Mouse (Mus musculus) embryo, embryonic 11.5 days (tissue): Measurements from ENCODE around the gene Hltf.
"Not testable (repeated sequence)": the region's sequence is repeated elsewhere in the genome, so short reads cannot be mapped to it uniquely, and the experiment has no call there.

ENCODE experiments used
- DNase-seq: peaks from one replicate; pipeline ENCODE4 v3.0.0-alpha.2; 2012; ENCODE audit warnings: low read depth, low spot score

Gene Hltf

DNA sequence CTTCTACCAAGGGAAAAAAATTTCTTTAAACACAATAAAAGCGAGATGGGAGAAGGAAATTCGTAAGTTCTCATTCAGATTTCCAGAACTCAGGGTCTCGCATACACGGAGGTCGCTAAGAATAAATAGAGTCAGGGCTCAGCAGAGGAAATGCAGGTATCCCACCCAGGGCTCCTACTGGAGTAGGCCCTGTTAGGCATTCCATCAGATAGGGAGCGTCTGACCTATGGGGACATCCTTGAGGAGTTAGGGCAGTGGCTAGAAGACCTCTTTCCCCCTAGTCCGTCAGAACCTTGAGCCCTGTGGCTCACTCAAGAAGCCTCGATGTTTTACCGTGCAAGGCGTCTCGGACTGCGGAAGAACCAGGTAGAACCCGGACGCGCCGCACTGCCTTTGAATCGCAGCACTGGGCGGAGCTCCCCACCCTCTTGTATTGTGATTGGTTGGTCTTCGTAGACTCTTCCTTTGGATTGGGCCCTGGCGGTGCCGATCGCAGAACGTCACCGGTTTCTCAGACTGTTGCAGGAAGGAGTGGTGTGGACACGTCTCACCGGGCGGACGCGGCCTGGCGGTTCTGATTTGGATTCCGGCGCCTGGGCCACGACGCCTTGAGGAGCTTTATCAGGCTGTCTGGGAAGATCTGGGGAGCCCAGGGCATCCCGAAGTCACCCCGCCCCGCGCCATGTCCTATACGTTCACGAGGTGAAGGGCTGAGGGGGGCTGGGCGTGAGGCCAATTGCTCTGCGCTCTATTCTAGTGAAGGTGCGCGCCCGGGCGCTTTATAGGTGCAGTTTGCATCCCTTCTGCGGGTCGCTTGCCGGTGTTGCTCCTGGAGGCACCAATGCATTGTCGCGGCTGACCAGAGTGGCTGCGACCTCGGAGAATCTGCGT, at the start of gene Hltf:
Hltf (plus strand) TSS at position 506 of the 891 bp plus-strand sequence.
- DNase-seq = peak; percentile 83

DNA sequence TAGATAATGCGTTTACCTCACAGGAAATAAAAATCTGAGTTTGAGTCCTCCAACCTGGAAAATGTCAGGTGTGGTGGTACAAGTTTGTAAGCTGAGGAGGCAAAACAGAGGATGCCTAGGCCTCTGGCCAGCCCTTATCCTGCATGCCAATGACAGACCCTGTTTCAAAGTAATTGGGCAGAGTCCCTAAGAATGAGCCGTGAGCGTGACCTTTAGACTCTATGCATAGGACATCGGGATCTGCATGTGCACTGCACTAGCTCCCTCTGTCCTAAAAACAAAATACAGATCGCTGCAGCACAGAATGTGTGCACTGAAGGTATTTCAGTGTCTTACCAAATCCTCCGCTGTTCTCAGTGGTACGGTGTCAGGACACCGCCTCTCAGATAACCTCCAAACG, 47.1 kb upstream of the Hltf start:
- DNase-seq = no peak

DNA sequence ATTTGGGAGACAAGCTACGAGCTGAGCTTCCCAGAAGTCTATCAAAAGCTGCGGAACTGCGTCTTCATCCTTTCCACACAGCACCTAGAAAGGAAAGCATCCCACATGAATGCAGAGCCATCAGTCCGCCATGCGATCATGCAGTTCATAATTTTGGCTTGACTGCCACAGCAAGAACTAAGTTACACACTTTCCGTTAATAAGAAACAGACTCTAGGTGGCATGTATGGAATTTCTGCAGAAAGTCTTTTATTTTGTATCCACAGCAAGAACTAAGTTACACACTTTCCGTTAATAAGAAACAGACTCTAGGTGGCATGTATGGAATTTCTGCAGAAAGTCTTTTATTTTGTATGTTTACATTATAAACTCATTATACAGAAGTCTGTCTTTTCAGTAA, 46.7 kb upstream of the Hltf start:
- not testable (repeated sequence) for DNase-seq

DNA sequence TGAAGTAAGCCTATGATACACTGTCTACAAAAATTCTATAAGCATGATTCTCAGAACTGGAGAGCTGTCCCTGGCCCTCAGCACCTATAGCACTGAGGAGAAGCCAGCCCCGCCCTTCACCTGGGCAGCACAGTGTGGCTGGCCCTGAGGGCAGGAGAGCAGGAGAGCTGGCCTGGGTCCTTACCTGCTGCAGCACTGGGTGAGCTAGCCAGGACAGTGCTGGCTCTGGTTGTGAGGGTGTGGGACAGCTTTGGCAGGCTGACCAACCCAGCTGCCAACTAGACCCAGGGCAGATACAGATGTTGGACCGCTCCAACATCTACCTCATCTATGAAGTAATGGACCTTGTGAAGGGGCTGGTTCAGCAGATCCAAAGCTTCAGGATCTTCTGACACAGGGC, 43.2 kb upstream of the Hltf start:
- DNase-seq = no peak

DNA sequence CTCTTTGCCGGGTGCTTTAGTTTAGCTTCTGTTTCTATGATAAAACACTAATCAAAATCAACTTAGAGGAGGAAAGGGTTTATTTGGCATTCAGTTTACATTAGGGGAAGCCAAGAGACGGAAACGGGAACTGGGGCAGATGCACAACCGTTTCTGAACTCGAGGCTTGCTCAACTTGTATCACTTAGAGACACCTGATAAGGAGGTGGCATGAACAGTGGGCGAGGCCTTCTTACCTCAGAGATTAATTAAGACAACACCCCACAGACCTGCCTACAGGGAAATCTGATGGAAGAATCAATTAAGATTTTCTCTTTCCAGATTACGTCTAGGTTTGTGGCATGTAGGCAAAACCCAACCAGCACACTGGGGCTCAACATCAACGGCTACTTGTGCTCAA, 39.5 kb upstream of the Hltf start:
- no peak for DNase-seq

DNA sequence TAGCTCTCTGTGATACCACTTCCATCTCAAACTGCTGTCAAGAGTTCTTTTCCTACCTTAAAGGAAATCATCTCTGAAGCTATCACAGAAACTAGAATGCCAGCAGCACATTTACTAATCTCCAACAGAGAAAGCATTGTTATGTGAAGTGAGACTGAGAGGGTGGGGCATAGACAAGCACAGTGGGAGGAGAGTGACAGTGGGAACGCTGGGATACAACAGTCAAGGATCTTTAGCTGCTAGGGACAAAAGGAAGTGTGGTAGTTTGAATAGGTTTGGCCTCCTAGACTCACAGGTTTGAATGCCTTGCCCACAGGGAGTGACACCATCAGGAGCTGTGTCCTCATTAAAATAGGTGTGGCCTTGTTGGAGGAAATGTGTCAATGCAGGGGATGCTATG, 33.8 kb upstream of the Hltf start:
- no peak for DNase-seq

DNA sequence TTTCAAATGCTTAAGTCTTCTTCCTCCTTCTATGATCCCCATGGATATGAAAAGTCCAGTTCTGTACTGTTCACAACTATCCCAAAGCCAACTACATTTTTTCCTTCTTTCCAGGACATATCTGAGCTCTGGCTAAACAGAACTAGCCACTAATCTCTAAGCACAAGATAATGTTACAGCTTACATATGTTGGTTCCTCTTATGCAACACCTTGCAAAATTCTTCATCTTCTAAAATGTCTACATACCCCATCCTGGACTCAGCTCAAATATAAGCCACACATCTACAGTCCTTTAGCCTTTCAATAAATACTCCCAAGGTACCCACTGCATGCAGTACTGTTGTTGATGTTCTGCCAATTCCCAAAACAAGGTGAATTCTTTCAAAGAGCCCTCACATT, 31.1 kb upstream of the Hltf start:
- DNase-seq = no peak

DNA sequence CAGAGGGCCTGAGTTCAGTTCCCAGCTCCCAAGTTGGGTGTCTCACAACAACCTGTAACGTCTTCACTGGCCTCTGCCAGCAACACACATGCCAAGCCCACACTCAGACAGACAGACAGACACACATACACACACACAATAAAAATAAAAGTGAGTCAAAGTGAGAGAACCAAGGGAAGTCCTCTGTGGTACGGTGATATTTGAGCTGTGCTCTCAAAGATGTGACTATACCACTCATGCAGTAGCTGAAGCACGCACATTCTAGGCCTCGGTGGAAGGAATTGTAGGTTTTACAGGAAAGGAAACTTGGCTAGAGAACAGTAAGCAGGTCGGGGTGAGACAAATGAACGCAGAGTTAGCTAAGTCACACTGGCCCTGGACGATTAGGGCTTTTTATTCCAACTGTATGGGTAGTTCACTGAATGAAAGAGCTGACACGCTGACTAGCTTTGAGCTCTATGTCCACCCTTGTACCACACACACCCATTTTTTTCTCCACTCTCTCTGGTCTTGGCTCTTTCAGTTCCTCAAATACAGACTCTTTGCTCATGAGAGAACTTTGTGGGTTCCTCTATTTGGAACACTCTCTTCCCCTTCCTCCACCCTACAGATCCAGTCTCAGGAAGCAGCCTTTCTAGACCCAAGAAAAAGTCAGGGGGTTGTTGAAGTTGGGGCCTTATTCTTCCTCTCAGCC, 30.5 kb upstream of the Hltf start:
- no peak for DNase-seq

DNA sequence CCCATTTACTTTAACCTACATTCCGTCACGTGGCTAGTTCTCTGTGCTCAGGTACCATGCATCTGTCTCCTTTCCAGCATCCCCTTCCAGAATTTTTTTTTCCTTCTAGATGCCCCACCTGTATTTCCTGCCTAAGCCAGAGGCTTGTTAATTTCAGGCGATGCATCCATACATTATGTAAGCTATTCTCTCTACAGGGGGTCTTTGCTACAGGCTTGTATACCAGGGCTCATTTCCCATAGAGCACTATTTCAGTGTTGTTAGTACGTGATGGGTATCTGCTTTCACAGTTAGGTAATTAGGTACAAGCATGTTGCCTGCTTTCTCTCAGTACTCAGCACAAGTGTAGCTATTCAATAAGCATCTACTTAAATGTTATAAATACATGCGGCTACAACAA, 29.8 kb upstream of the Hltf start:
- no peak for DNase-seq

DNA sequence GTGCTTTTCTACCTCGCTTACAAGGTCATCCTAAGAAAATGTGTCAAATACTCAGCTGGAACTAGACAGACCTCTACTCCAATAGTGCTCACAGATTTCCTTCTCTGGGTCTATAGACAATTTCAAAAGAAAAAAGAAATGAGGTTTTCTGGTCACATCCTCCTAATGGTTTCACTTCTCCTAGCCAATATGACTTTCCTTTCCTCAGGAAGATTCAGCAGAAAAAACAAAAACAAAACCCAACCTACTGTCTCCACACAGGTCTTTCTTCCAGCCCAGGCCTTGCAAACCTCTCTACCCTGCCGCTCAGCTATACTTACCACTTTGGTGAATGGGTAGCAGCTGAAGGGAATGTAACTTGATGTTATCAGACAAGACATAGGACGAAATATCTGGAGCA, 29.0 kb upstream of the Hltf start:
- DNase-seq = no peak

DNA sequence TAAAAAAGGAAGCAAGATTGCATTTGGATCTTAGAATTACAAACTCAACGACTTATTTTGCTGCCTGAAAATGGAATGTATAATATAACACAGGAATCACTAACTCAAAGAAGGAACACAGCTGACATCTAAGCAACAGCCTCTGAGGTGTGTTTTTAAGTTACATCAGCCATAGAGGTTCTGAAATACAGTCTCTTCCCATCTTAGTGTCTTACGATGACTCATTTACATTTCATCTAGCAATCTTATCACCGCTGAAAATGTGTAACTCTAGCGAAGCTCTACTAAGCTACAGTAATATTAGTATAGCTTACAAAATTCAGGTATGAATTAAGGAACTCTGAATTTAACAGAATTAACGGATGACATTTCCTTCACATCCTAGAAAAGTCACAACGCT, 26.8 kb upstream of the Hltf start:
- DNase-seq = no peak

DNA sequence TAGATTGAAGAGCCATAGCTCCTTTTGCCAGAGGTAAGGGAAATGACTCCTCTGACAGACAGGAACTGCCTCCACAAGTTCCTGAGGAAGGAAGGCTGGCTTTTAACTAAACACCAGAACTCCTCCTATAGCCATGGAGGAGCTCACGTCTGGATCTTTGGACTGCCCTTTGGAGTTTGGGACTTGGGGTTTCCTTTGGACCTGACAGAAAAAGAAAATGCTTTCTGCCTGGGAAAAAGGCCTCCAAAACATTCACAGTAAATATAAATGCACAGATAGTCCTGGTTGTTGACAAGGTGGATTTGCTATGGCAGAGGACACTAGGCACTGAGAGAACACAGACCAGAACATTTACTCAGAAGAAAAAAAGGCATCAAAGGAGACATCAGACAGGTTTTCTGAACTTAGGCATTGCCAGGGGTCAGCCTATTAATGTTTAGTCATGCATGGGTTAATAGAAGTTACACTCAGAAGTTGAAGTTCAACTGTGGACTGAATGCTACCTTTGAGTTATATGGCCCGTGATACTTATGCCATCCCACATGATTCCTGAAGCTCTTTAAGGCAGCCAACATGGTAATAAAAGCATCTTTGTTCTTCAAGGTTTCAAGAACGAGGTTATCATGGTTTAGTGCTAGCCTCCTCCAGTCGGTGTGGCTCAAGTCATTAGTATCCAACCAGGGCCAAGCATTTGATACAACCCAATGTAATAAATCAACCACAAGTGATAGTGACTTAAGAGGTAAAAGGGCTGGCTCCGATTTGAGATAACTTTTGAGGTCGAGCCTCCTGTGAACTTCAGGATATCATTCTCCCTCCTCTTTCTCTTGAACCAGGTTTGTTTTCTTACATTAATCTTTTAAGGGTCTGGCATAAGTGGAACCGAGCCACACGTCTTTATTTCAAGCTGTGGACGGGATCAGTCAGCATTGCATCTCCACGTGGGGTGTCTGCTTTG, 23.6 kb upstream of the Hltf start:
- DNase-seq = no peak

DNA sequence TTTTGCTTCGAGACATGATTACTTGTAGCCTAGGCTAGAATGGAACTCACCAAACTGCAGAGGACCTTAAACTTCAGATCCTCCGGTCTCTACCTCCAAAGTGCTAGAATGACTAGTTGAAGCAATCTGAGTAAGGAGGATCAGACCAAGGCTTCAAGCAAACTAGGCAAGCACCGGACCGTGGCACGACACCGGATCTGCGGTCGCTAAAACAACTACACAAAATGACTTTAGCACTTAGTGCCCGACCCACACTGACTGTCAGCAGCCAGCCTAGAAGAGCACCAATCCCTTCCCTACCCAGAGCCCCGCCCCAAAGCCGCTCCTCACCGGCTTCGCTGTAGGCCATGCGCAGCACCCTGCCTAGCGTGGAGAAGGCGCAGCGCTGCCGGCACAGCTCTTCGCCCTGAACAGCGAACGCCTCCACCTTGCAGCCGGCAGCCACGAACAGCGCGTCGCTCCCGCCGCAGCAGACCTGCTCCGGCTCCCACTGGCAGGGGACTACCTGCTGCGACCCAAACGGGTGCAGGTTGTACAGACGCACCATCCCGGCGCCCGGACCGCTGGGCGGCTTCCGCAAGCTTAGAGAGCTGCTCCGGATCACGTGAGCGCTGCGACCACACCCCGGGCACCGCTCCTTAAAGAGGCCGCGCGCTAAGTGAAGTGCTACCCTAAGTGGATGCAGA, 22.7 kb upstream of the Hltf start, which contains the start of gene Hps3:
Hps3 (minus strand) TSS at position 597 of the 686 bp plus-strand sequence.
- peak; percentile 75 for DNase-seq

DNA sequence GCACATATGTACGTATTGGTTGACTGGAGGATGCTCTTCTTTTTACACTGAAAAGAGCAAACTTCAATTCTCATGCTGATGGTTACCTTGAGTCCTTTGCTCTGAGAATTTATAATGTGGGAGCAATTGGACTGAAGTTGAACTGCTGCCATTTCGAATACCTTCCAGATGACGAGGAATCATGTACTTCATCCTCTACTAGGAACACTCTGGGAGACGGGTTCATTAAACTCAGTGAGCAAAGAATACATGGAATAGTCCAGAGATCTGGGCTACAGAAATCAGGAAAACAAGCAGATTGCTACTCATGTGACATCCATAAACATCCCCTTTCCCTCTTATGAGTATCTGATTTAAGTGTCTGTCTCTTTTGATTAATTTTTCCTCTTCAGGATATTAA, 21.5 kb upstream of the Hltf start:
- DNase-seq = no peak

DNA sequence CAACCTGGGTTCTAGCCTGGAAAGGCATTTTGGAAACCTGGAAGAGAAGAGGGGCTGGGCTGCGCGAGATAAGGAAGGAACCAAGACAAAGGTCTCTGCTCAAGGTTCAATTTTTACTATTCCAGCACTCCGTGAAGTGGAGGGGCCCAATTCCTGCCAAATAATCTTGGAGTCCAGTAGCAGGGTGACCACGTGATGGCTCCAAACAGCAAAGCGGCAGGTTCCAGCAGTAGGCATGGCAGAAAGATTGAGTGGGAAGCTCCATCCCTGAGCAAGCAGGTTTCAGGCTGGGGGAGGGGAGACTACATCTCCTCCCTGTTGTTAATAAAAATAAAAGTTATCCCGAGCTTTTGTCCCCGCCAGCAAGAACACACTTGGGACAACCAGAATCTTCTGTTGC, 16.1 kb upstream of the Hltf start:
- DNase-seq = not testable (repeated sequence)

DNA sequence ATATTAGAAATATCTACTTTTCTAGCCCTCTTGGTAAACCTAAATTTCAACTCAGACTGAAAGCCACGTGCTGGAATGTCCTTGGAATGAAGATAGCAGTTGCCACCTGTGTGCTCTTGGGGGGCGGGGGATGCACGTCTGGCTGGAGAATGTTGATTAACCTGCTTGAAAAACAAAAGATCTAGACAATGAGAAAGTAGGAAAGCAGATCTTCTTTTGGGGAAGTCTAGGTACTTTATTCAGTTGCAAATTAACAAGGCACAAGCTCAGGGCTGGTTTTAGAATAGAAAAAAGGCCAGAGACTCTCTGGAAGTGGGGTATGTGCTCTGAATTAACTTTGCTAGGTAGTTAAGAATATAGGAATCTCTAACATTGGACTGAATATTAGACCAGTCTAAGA, 12.9 kb upstream of the Hltf start:
- not testable (repeated sequence) for DNase-seq

DNA sequence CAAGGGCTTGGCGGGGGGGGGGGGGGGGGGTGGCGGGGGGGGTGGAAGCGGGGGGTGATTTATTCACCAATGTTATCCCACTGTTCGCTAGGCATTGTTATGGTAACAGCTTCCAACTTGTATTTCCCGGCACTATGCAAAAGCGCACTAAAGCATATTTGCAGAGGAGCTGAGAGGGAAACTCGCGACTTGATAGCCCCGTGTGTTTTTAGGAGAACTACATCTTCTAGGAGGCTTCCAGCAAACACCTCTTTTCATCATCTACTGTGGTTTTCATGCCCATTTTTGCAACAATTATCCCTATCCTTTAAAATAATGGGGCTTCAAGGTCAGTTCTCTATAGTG, 558 bp downstream of the Hltf start:
- no peak for DNase-seq

DNA sequence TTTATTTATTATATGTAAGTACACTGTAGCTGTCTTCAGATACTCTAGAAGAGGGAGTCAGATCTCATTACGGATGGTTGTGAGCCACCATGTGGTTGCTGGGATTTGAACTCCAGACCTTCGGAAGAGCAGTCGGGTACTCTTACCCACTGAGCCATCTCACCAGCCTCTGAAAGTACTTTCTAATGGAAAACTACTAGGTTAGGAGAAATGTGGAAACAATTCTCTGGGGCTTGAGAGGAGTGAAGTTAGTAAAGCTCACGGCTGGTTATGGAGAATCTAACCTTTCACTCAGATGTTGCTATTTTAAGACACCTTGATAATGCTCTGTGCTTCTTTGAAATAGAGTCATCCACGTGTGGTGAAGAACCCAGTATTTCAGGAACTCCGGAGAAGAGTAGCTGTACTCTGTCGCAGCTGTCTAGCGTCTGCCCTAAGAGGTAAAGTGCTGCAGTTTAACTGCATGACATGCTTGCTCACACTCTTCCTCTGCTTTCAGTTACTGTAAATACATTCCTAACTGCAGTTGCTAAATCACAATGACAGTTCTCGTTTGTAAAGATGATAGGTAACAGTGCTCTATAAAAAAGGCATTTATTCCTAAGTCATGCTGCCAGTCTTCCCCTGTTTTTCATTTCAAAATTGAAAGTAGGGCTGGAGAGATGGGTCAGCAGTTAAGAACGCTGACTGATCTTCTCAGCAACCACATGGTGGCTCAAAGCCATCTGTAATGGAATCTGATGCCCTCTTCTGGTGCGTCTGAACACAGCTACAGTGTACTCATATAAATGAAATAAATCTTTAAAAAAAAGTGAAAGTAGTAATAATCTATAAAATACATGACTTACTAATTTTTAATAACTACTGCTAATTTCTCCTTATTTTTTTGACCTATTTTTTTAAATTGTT, 18.8 kb downstream of the Hltf start:
- DNase-seq = no peak

DNA sequence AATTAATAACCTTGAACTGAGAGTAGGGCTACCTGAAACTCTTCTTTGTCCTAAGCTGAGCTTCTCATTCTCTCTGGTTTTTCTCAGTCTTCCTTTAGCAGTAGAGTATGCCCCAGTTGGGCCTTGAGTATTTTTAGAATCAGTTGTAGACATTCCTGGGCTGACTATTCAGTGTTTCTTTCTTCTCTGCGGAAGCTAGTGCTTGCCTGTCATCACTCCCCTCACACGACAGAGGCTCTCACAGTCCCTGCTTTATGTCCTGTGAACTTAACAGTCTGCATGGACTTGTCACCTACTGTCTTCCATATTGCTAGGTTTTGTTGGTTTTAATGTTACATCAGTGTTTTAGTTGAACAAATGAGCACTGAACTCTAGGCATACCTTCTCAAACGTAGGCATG, 24.6 kb downstream of the Hltf start:
- DNase-seq = no peak

DNA sequence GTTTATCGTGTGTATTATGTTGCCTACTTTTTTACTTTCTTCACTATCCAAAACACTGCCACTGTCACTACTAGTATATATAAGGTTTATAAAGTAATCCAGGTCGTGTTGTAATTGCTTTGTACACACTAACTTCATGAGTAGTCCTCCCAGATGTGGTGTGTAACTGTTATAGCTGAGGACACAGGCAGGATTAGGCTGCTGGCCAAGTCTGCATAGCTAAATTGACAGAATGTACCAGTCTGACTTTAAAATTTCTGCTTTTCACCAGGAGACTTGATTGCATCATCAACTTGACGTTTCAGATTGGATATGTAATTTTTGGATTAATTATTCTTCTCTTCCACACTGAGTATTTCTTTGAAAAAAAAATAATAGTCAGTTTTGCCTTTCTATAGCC, 46.2 kb downstream of the Hltf start:
- DNase-seq = no peak
